Mouse (Mus musculus): ENCODE data around the gene Olfr370. TPM values are rescaled to one million over a fixed set of nuclear protein-coding genes. Genes with fewer than 3 reads are reported as not detected.
"Not testable (repeated sequence)": the region's sequence is repeated elsewhere in the genome, so short reads cannot be mapped to it uniquely, and the experiment has no call there.

The Olfr370 gene
- not detected for total RNA-seq (2018; cell fraction: chromatin; rRNA removed)
- total RNA-seq (2018; cell fraction: cytosol; rRNA removed), result not detected
- total RNA-seq (2018; cell fraction: nucleus; rRNA removed), result not detected
- polyA plus RNA-seq (2018), result not detected in 3 replicates

- 38% methylated on average over 3 of the region's 3 CpGs for WGBS (ENCODE audit: missing documents)
- H3K4me3 ChIP-seq (ENCODE audit: inconsistent target), result no peak within 1 kb of the TSS
- H3K36me3 ChIP-seq (ENCODE audit: inconsistent target), result no peaks in the 10 kb centered on the region
- H3K79me2 ChIP-seq (ENCODE audit: inconsistent target), result no peaks in the 10 kb centered on the region
- no peak within 1 kb of the TSS for H3K27ac ChIP-seq
Observed at GRCm38 (mm10) chr8:83535736-83536135, at the start of gene Olfr370. Gene Olfr370, plus strand, starts transcription at chr8:83535780.

- Histone ChIP-seq H3K79me2 (ENCODE audit: inconsistent target) (no peaks in the 10 kb centered on the region), H3K27ac (no peak overlapping the region), H3K4me3 (ENCODE audit: inconsistent target) (no peak overlapping the region), H3K36me3 (ENCODE audit: inconsistent target) (no peaks in the 10 kb centered on the region)
- WGBS (ENCODE audit: missing documents), result 92% methylated on average over 3 of the region's 3 CpGs
Observed at GRCm38 (mm10) chr8:83511696-83512095, 23.9 kb upstream of the Olfr370 start.

- 84% methylated on average over 3 of the region's 3 CpGs for WGBS (ENCODE audit: missing documents)
- H3K27ac ChIP-seq, result no peak overlapping the region
- no peak overlapping the region for H3K4me3 ChIP-seq (ENCODE audit: inconsistent target)
- no peaks in the 10 kb centered on the region for H3K36me3 ChIP-seq (ENCODE audit: inconsistent target)
- H3K79me2 ChIP-seq (ENCODE audit: inconsistent target), result no peaks in the 10 kb centered on the region
Observed at GRCm38 (mm10) chr8:83520432-83520831, 15.1 kb upstream of the Olfr370 start.

- WGBS (ENCODE audit: missing documents), result 83% methylated on average over 3 of the region's 3 CpGs
- not testable (repeated sequence) for H3K27ac ChIP-seq; H3K36me3 ChIP-seq (ENCODE audit: inconsistent target); H3K4me3 ChIP-seq (ENCODE audit: inconsistent target); H3K79me2 ChIP-seq (ENCODE audit: inconsistent target)
Observed at GRCm38 (mm10) chr8:83520907-83521306, 14.7 kb upstream of the Olfr370 start.

GRCm38 (mm10) chr8:83521310-83521709, 14.3 kb upstream of the Olfr370 start:
- Histone ChIP-seq H3K36me3 (ENCODE audit: inconsistent target) (no peaks in the 10 kb centered on the region), H3K79me2 (ENCODE audit: inconsistent target) (no peaks in the 10 kb centered on the region), H3K27ac (no peak overlapping the region), H3K4me3 (ENCODE audit: inconsistent target) (no peak overlapping the region)
- WGBS (ENCODE audit: missing documents), result 54% methylated on average over 1 of the region's 1 CpGs

- Histone ChIP-seq H3K79me2 (ENCODE audit: inconsistent target) (no peaks in the 10 kb centered on the region), H3K36me3 (ENCODE audit: inconsistent target) (no peaks in the 10 kb centered on the region), H3K27ac (no peak overlapping the region), H3K4me3 (ENCODE audit: inconsistent target) (no peak overlapping the region)
- WGBS (ENCODE audit: missing documents), result 90% methylated on average over 2 of the region's 2 CpGs
Observed at GRCm38 (mm10) chr8:83534802-83535201, 778 bp upstream of the Olfr370 start.

- no peak overlapping the region for H3K4me3 ChIP-seq (ENCODE audit: inconsistent target)
- no peaks in the 10 kb centered on the region for H3K36me3 ChIP-seq (ENCODE audit: inconsistent target)
- WGBS (ENCODE audit: missing documents), result 95% methylated on average over 3 of the region's 3 CpGs
- no peak overlapping the region for H3K27ac ChIP-seq
- peaks cover 10% of the 10 kb centered on the region for H3K79me2 ChIP-seq (ENCODE audit: inconsistent target)
Observed at GRCm38 (mm10) chr8:83562669-83563068, 27.1 kb downstream of the Olfr370 start.

GRCm38 (mm10) chr8:83563246-83563645, 27.7 kb downstream of the Olfr370 start:
- WGBS (ENCODE audit: missing documents), result 73% methylated on average over 4 of the region's 4 CpGs
- Histone ChIP-seq H3K36me3 (ENCODE audit: inconsistent target) (no peaks in the 10 kb centered on the region), H3K27ac (no peak overlapping the region), H3K79me2 (ENCODE audit: inconsistent target) (peaks cover 16% of the 10 kb centered on the region), H3K4me3 (ENCODE audit: inconsistent target) (no peak overlapping the region)

- H3K27ac ChIP-seq, result no peak overlapping the region
- WGBS (ENCODE audit: missing documents), result 88% methylated on average over 9 of the region's 9 CpGs
- peaks cover 41% of the 10 kb centered on the region for H3K79me2 ChIP-seq (ENCODE audit: inconsistent target)
- H3K4me3 ChIP-seq (ENCODE audit: inconsistent target), result no peak overlapping the region; the same call in 1 of the 2 replicates
- H3K36me3 ChIP-seq (ENCODE audit: inconsistent target), result no peaks in the 10 kb centered on the region
Observed at GRCm38 (mm10) chr8:83565731-83566375, 30.3 kb downstream of the Olfr370 start.

- Histone ChIP-seq H3K4me3 (ENCODE audit: inconsistent target) (peak within 1 kb of the TSS; percentile 87), H3K27ac (peak within 1 kb of the TSS; percentile 66), H3K79me2 (ENCODE audit: inconsistent target) (peaks cover 48% of the 10 kb centered on the region), H3K36me3 (ENCODE audit: inconsistent target) (peaks cover 7% of the 10 kb centered on the region; the same call in 1 of the 2 replicates)
- 1% methylated on average over 48 of the region's 48 CpGs for WGBS (ENCODE audit: missing documents)
Observed at GRCm38 (mm10) chr8:83566469-83567395, 31.2 kb downstream of the Olfr370 start, which contains the start of gene Ndufb7. Gene Ndufb7, plus strand, starts transcription at chr8:83566671.

GRCm38 (mm10) chr8:83567668-83568067, 32.1 kb downstream of the Olfr370 start:
- peaks cover 9% of the 10 kb centered on the region; the same call in 1 of the 2 replicates for H3K36me3 ChIP-seq (ENCODE audit: inconsistent target)
- peaks cover 57% of the 10 kb centered on the region for H3K79me2 ChIP-seq (ENCODE audit: inconsistent target)
- no peak overlapping the region for H3K27ac ChIP-seq
- WGBS (ENCODE audit: missing documents), result 76% methylated on average over 3 of the region's 3 CpGs
- H3K4me3 ChIP-seq (ENCODE audit: inconsistent target), result peak overlapping the region; percentile 87

GRCm38 (mm10) chr8:83568128-83568527, 32.5 kb downstream of the Olfr370 start:
- Histone ChIP-seq H3K27ac (no peak overlapping the region), H3K79me2 (ENCODE audit: inconsistent target) (peaks cover 57% of the 10 kb centered on the region), H3K36me3 (ENCODE audit: inconsistent target) (peaks cover 9% of the 10 kb centered on the region; the same call in 1 of the 2 replicates), H3K4me3 (ENCODE audit: inconsistent target) (no peak overlapping the region)
- WGBS (ENCODE audit: missing documents), result 87% methylated on average over 5 of the region's 5 CpGs

- H3K36me3 ChIP-seq (ENCODE audit: inconsistent target), result peaks cover 9% of the 10 kb centered on the region; the same call in 1 of the 2 replicates
- peaks cover 59% of the 10 kb centered on the region for H3K79me2 ChIP-seq (ENCODE audit: inconsistent target)
- H3K27ac ChIP-seq, result no peak overlapping the region
- WGBS (ENCODE audit: missing documents), result 83% methylated on average over 5 of the region's 5 CpGs
- H3K4me3 ChIP-seq (ENCODE audit: inconsistent target), result no peak overlapping the region
Observed at GRCm38 (mm10) chr8:83568755-83569154, 33.2 kb downstream of the Olfr370 start.

GRCm38 (mm10) chr8:83569165-83569564, 33.6 kb downstream of the Olfr370 start:
- 84% methylated on average over 4 of the region's 4 CpGs for WGBS (ENCODE audit: missing documents)
- Histone ChIP-seq H3K4me3 (ENCODE audit: inconsistent target) (no peak overlapping the region), H3K36me3 (ENCODE audit: inconsistent target) (peaks cover 9% of the 10 kb centered on the region; the same call in 1 of the 2 replicates)

More at GRCm38 (mm10) chr8:83569165-83569564, 33.6 kb downstream of the Olfr370 start:
- Histone ChIP-seq H3K27ac (no peak overlapping the region), H3K79me2 (ENCODE audit: inconsistent target) (peaks cover 63% of the 10 kb centered on the region)

Data from macrophage (primary cell).